Mouse (Mus musculus): Measurements from ENCODE around the gene Ppp6c. TPM values are rescaled to one million over a fixed set of nuclear protein-coding genes. Genes with fewer than 3 reads are reported as not detected.
A peak's percentile ranks its signal among the peaks of the same experiment; 100 is the strongest.

Ppp6c gene
- polyA plus RNA-seq, 1 experiment from 2014 or later: 90.3 TPM

- Histone ChIP-seq H3K9me3 (ENCODE audit: control insufficient read depth, low read length) (no peaks in the 10 kb centered on the region), H3K4me1 (ENCODE audit: control insufficient read depth, insufficient read depth, low read length) (no peaks in the 10 kb centered on the region), H3K27ac (ENCODE audit: low read depth, low read length) (no peak overlapping the region), H3K4me2 (ENCODE audit: low read depth) (no peak overlapping the region), H3K9ac (ENCODE audit: low read length) (no peak overlapping the region), H3K4me3 (ENCODE audit: low read depth, low read length) (no peak overlapping the region), H3K27me3 (ENCODE audit: control insufficient read depth, insufficient read depth, low read length) (no peaks in the 10 kb centered on the region), H3K36me3 (ENCODE audit: control insufficient read depth, insufficient read depth, low read length) (no peaks in the 10 kb centered on the region)
- 97% methylated on average over 4 of the region's 4 CpGs for WGBS
- DNase-seq (ENCODE audit: low spot score) (no peak), ATAC-seq (ENCODE audit: insufficient read depth, low FRiP score, low TSS enrichment) (no peak)
Observed at GRCm38 (mm10) chr2:39217150-39217549, 9.1 kb downstream of the Ppp6c start.

GRCm38 (mm10) chr2:39210738-39211137 is 15.5 kb downstream of the Ppp6c start:
- Histone ChIP-seq H3K4me3 (ENCODE audit: low read depth, low read length) (no peak overlapping the region), H3K9me3 (ENCODE audit: control insufficient read depth, low read length) (no peaks in the 10 kb centered on the region), H3K9ac (ENCODE audit: low read length) (no peak overlapping the region), H3K27me3 (ENCODE audit: control insufficient read depth, insufficient read depth, low read length) (no peaks in the 10 kb centered on the region), H3K4me1 (ENCODE audit: control insufficient read depth, insufficient read depth, low read length) (no peaks in the 10 kb centered on the region), H3K36me3 (ENCODE audit: control insufficient read depth, insufficient read depth, low read length) (no peaks in the 10 kb centered on the region), H3K27ac (ENCODE audit: low read depth, low read length) (no peak overlapping the region), H3K4me2 (ENCODE audit: low read depth) (no peak overlapping the region)
- ATAC-seq (ENCODE audit: insufficient read depth, low FRiP score, low TSS enrichment): no peak
- 95% methylated on average over 4 of the region's 4 CpGs for WGBS
- DNase-seq (ENCODE audit: low spot score): no peak

DNA sequence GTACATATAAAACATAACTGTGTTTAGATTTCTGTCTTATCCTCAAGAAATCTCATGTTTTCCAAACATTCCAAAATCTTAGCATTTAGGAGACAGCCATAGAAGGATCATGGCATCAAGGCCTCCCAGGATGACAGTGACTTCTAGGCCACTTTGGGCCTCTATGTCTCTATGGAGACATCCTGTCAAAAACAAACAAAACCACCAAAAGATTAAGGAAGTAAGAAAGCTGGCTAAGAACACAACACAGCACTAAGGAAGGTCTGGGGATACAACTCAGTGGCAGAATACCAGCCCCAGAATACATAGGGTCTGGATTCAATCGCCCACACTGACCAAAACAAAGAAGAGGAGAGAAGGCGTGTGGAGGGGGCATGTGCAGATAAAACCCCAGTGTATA is 22.9 kb downstream of the Ppp6c start:
- no peak overlapping the region for H3K4me2 ChIP-seq (ENCODE audit: low read depth)
- H3K27me3 ChIP-seq (ENCODE audit: control insufficient read depth, insufficient read depth, low read length): no peaks in the 10 kb centered on the region
- H3K27ac ChIP-seq (ENCODE audit: low read depth, low read length): no peak overlapping the region
- H3K9me3 ChIP-seq (ENCODE audit: control insufficient read depth, low read length): no peaks in the 10 kb centered on the region
- 95% methylated on average over 2 of the region's 2 CpGs for WGBS
- H3K4me3 ChIP-seq (ENCODE audit: low read depth, low read length): no peak overlapping the region
- DNase-seq (ENCODE audit: low spot score) (no peak), ATAC-seq (ENCODE audit: insufficient read depth, low FRiP score, low TSS enrichment) (no peak)
- H3K4me1 ChIP-seq (ENCODE audit: control insufficient read depth, insufficient read depth, low read length): no peaks in the 10 kb centered on the region
- H3K9ac ChIP-seq (ENCODE audit: low read length): no peak overlapping the region
- no peaks in the 10 kb centered on the region for H3K36me3 ChIP-seq (ENCODE audit: control insufficient read depth, insufficient read depth, low read length)

DNA sequence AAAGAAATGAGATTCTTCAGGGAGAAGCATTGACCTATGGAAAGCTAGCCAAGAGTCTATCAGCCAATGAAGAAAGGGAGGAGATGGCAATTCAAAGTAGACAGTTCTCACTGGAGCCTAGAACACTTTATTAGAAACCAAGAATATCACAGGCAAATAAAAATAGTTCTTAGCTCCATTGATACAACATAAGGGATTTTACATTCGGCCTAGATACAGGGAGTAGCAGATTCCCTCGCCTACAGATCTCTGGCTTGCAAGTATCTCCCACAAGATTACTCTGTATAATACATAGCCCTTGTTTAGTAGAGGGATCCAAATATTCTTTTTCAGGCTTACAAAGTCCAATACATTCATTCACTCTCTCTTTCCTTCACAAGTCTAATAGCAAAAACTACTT is 31.4 kb downstream of the Ppp6c start:
- Histone ChIP-seq H3K4me3 (ENCODE audit: low read depth, low read length) (no peak overlapping the region), H3K4me2 (ENCODE audit: low read depth) (no peak overlapping the region), H3K27ac (ENCODE audit: low read depth, low read length) (no peak overlapping the region), H3K9me3 (ENCODE audit: control insufficient read depth, low read length) (no peaks in the 10 kb centered on the region), H3K9ac (ENCODE audit: low read length) (no peak overlapping the region), H3K27me3 (ENCODE audit: control insufficient read depth, insufficient read depth, low read length) (no peaks in the 10 kb centered on the region), H3K4me1 (ENCODE audit: control insufficient read depth, insufficient read depth, low read length) (no peaks in the 10 kb centered on the region), H3K36me3 (ENCODE audit: control insufficient read depth, insufficient read depth, low read length) (no peaks in the 10 kb centered on the region; the same call in 1 of the 2 replicates)
- 84% methylated on average over 2 of the region's 2 CpGs for WGBS
- no peak for DNase-seq (ENCODE audit: low spot score)
- ATAC-seq (ENCODE audit: insufficient read depth, low FRiP score, low TSS enrichment): no peak

DNA sequence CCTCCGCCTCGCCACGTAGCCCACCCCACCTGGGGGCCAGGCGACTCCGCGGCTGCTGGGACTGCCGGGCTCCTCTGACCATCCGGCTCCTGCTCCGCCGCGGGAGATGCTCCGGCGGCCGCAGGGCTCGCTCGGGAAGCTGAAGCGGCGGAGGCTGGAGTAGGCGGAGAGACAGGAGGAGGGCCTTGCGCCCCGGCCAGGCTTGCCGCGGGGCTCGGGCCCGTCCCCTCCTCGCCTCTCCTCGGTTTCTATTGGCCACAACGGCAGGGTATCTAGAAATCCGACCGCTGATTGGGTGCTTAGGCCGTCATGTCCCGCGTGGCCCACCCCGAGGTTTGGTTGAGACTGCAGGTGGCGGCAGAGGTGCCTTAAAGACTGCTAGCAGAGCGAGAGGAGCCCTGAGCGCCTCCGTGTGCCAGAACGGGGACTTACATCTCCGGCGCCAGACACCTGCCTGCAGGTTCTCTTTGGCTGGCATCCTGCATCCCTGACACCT is 35.6 kb downstream of the Ppp6c start, which contains the start of gene Scai:
TSS of gene Scai (minus strand) at position 174 of the 496 bp plus-strand sequence.
- Histone ChIP-seq H3K4me2 (ENCODE audit: low read depth) (peak within 1 kb of the TSS; percentile 74), H3K27ac (ENCODE audit: low read depth, low read length) (peak within 1 kb of the TSS; percentile 80), H3K36me3 (ENCODE audit: control insufficient read depth, insufficient read depth, low read length) (peaks cover 2% of the 10 kb centered on the region; the same call in 1 of the 2 replicates), H3K9me3 (ENCODE audit: control insufficient read depth, low read length) (no peaks in the 10 kb centered on the region), H3K9ac (ENCODE audit: low read length) (peak within 1 kb of the TSS; percentile 70), H3K4me1 (ENCODE audit: control insufficient read depth, insufficient read depth, low read length) (peaks cover 9% of the 10 kb centered on the region; the same call in 1 of the 2 replicates), H3K27me3 (ENCODE audit: control insufficient read depth, insufficient read depth, low read length) (no peaks in the 10 kb centered on the region), H3K4me3 (ENCODE audit: low read depth, low read length) (peak within 1 kb of the TSS; percentile 49)
- DNase-seq (ENCODE audit: low spot score): peak; percentile 97
- ATAC-seq (ENCODE audit: insufficient read depth, low FRiP score, low TSS enrichment): peak; percentile 99
- whole genome bisulfite sequencing: under 1% methylated on average over 39 of the region's 41 CpGs

- no peaks in the 10 kb centered on the region for H3K27me3 ChIP-seq (ENCODE audit: control insufficient read depth, insufficient read depth, low read length)
- H3K27ac ChIP-seq (ENCODE audit: low read depth, low read length): peak overlapping the region; percentile 80
- H3K36me3 ChIP-seq (ENCODE audit: control insufficient read depth, insufficient read depth, low read length): peaks cover 2% of the 10 kb centered on the region; the same call in 1 of the 2 replicates
- WGBS: under 1% methylated on average over 35 of the region's 39 CpGs
- ATAC-seq (ENCODE audit: insufficient read depth, low FRiP score, low TSS enrichment): peak; percentile 87
- DNase-seq (ENCODE audit: low spot score): no peak
- H3K9ac ChIP-seq (ENCODE audit: low read length): peak overlapping the region; percentile 70
- no peaks in the 10 kb centered on the region for H3K9me3 ChIP-seq (ENCODE audit: control insufficient read depth, low read length)
- H3K4me3 ChIP-seq (ENCODE audit: low read depth, low read length): peak overlapping the region; percentile 49
- H3K4me2 ChIP-seq (ENCODE audit: low read depth): peak overlapping the region; percentile 74
- peaks cover 9% of the 10 kb centered on the region; the same call in 1 of the 2 replicates for H3K4me1 ChIP-seq (ENCODE audit: control insufficient read depth, insufficient read depth, low read length)
Observed at GRCm38 (mm10) chr2:39189961-39190560, 36.2 kb downstream of the Ppp6c start.

DNA sequence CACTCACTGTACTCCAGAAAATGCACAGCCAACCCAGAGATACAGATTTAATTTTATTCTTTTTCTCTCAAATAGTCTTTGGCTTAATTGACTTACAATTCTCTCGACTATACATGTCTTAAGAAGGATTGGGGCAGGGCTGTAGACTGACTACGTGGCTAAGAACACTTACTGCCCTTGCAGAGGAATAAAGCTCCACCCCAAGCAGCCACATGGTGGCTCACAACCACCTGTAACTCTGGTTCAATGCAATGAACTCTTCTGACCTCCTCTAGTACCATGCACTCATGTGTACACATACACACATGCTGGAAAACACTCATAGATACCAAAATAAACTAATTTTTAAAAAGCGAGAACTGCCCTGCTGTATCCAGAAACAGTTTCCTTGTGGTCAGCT is 40.3 kb downstream of the Ppp6c start:
- Histone ChIP-seq H3K9me3 (ENCODE audit: control insufficient read depth, low read length) (no peaks in the 10 kb centered on the region), H3K4me2 (ENCODE audit: low read depth) (no peak overlapping the region), H3K36me3 (ENCODE audit: control insufficient read depth, insufficient read depth, low read length) (peaks cover 4% of the 10 kb centered on the region; the same call in 1 of the 2 replicates), H3K4me3 (ENCODE audit: low read depth, low read length) (no peak overlapping the region), H3K27me3 (ENCODE audit: control insufficient read depth, insufficient read depth, low read length) (no peaks in the 10 kb centered on the region), H3K27ac (ENCODE audit: low read depth, low read length) (no peak overlapping the region), H3K4me1 (ENCODE audit: control insufficient read depth, insufficient read depth, low read length) (peaks cover 9% of the 10 kb centered on the region; the same call in 1 of the 2 replicates), H3K9ac (ENCODE audit: low read length) (no peak overlapping the region)
- ATAC-seq (ENCODE audit: insufficient read depth, low FRiP score, low TSS enrichment): no peak
- WGBS: 73% methylated on average over 3 of the region's 3 CpGs
- DNase-seq (ENCODE audit: low spot score): no peak

DNA sequence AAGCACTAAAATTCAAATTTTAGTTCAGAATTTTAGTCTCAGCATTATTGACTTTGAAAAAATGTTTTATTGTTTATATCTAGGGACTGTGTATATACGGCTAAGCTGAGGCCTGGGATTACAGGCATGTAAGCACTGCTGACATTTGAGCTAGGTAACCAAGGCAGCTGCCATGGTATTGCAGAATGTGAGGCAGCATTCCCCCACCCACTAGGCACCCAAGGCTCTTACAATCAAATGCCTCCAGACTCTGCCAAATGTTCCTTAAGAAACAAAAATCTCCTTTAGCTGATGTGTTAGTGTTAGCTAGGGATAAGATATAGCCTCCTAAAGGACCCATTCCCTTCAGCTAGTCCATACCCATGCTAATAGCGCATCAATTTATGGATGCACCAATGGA is 42.7 kb downstream of the Ppp6c start:
- ATAC-seq (ENCODE audit: insufficient read depth, low FRiP score, low TSS enrichment) (no peak), DNase-seq (ENCODE audit: low spot score) (no peak)
- H3K4me2 ChIP-seq (ENCODE audit: low read depth): no peak overlapping the region
- H3K27me3 ChIP-seq (ENCODE audit: control insufficient read depth, insufficient read depth, low read length): no peaks in the 10 kb centered on the region
- WGBS: 100% methylated on average over 2 of the region's 2 CpGs
- H3K9ac ChIP-seq (ENCODE audit: low read length): no peak overlapping the region
- no peak overlapping the region for H3K27ac ChIP-seq (ENCODE audit: low read depth, low read length)
- H3K4me1 ChIP-seq (ENCODE audit: control insufficient read depth, insufficient read depth, low read length): no peaks in the 10 kb centered on the region
- H3K36me3 ChIP-seq (ENCODE audit: control insufficient read depth, insufficient read depth, low read length): peaks cover 4% of the 10 kb centered on the region; the same call in 1 of the 2 replicates
- no peak overlapping the region for H3K4me3 ChIP-seq (ENCODE audit: low read depth, low read length)
- H3K9me3 ChIP-seq (ENCODE audit: control insufficient read depth, low read length): no peaks in the 10 kb centered on the region

- Histone ChIP-seq H3K27me3 (ENCODE audit: control insufficient read depth, insufficient read depth, low read length) (no peaks in the 10 kb centered on the region), H3K9me3 (ENCODE audit: control insufficient read depth, low read length) (no peaks in the 10 kb centered on the region), H3K9ac (ENCODE audit: low read length) (no peak overlapping the region), H3K4me1 (ENCODE audit: control insufficient read depth, insufficient read depth, low read length) (no peaks in the 10 kb centered on the region), H3K36me3 (ENCODE audit: control insufficient read depth, insufficient read depth, low read length) (no peaks in the 10 kb centered on the region), H3K27ac (ENCODE audit: low read depth, low read length) (no peak overlapping the region), H3K4me3 (ENCODE audit: low read depth, low read length) (no peak overlapping the region), H3K4me2 (ENCODE audit: low read depth) (no peak overlapping the region)
- DNase-seq (ENCODE audit: low spot score) (no peak), ATAC-seq (ENCODE audit: insufficient read depth, low FRiP score, low TSS enrichment) (no peak)
- WGBS: 95% methylated on average over 1 of the region's 1 CpGs
Observed at GRCm38 (mm10) chr2:39160996-39161395, 65.3 kb downstream of the Ppp6c start.

Measured in neural tube, embryonic 11.5 days (tissue).